Mouse (Mus musculus) MEL (cell line): ENCODE data around the gene Plxnd1. TPM values are rescaled to one million over a fixed set of nuclear protein-coding genes. Genes with fewer than 3 reads are reported as not detected.
A peak's percentile ranks its signal among the peaks of the same experiment; 100 is the strongest.

Experiments used
- DNase-seq: peaks from one replicate; pipeline ENCODE4 v3.0.0; 2011; ENCODE audit warnings: low read depth, low spot score
- H3K27ac ChIP-seq: 2 replicates; pipeline ENCODE4 v1.5.1; 2012; ENCODE audit warnings: low read depth, mild to moderate bottlenecking, control low read depth, low read length, moderate library complexity; ENCODE audit not compliant: control insufficient read depth
- H3K27me3 ChIP-seq, 2 experiments: fragments of 150-350 bp in 1 of 2; sonication (generic) in 1 of 2; 2 replicates each; pipeline ENCODE4 v1.6.1; 2012; ENCODE audit warnings: low read length in 2 of 2, mild to moderate bottlenecking in 2 of 2, improper control_type of control experiment in 1 of 2, moderate library complexity in 1 of 2; ENCODE audit not compliant: insufficient read depth in 2 of 2, control insufficient read depth in 1 of 2
- H3K36me3 ChIP-seq, 2 experiments: 2 replicates each; pipeline ENCODE4 v1.6.1; 2012 to 2014; ENCODE audit warnings: low read length in 2 of 2, improper control_type of control experiment in 1 of 2, inconsistent platforms in 1 of 2, mild to moderate bottlenecking in 1 of 2; ENCODE audit not compliant: insufficient read depth in 2 of 2, control insufficient read depth in 1 of 2
- H3K4me1 ChIP-seq, 2 experiments: fragments of 150-350 bp in 1 of 2; sonication (generic) in 1 of 2; 2 replicates each; pipeline ENCODE4 v1.6.1; 2012; ENCODE audit warnings: low read length in 2 of 2, improper control_type of control experiment in 1 of 2, mild to moderate bottlenecking in 1 of 2; ENCODE audit not compliant: insufficient read depth in 2 of 2, control insufficient read depth in 1 of 2
- H3K4me3 ChIP-seq, 2 experiments: fragments of 150-350 bp in 1 of 2; sonication (generic) in 1 of 2; 2 replicates each; pipeline ENCODE4 v1.5.1; 2012; ENCODE audit warnings: low read depth in 2 of 2, low read length in 2 of 2, mild to moderate bottlenecking in 2 of 2, moderate library complexity in 2 of 2, control low read depth in 1 of 2, improper control_type of control experiment in 1 of 2; ENCODE audit not compliant: control insufficient read depth in 1 of 2, insufficient read depth in 1 of 2
- H3K79me2 ChIP-seq: 2 replicates; pipeline ENCODE4 v1.6.1; 2012; ENCODE audit warnings: mild to moderate bottlenecking, low read length, moderate library complexity; ENCODE audit not compliant: control insufficient read depth, poor library complexity, insufficient read depth
- H3K9ac ChIP-seq: 2 replicates; pipeline ENCODE4 v1.6.1; 2012; ENCODE audit warnings: low read depth, mild to moderate bottlenecking, control low read depth, low read length, moderate library complexity; ENCODE audit not compliant: control insufficient read depth, poor library complexity, severe bottlenecking
- H3K9me3 ChIP-seq: fragments of 150-350 bp; sonication (generic); replicated peaks from 2 replicates; pipeline ENCODE4 v1.6.1; 2012; ENCODE audit warnings: mild to moderate bottlenecking, low read length, improper control_type of control experiment, moderate library complexity; ENCODE audit not compliant: insufficient read depth
- BHLHE40 ChIP-seq: IDR thresholded peaks from 2 replicates; pipeline ENCODE4 v1.6.1; 2012; ENCODE audit warnings: low read depth, mild to moderate bottlenecking, inconsistent platforms, low read length, improper control_type of control experiment, borderline replicate concordance
- CTCF ChIP-seq, 3 experiments: IDR thresholded peaks in 2 of 3; conservative IDR thresholded peaks in 1 of 3; 2 replicates each; pipeline ENCODE4 v1.5.1; 2011 to 2012; ENCODE audit warnings: low read length in 3 of 3, low read depth in 2 of 3, mild to moderate bottlenecking in 2 of 3, improper control_type of control experiment in 1 of 3, inconsistent platforms in 1 of 3, mixed read lengths in 1 of 3, moderate library complexity in 1 of 3; ENCODE audit not compliant: control insufficient read depth in 1 of 3, insufficient read depth in 1 of 3, poor library complexity in 1 of 3, severe bottlenecking in 1 of 3
- E2F4 ChIP-seq: IDR thresholded peaks from 2 replicates; pipeline ENCODE4 v1.6.1; 2011; ENCODE audit warnings: low read depth, low read length, improper control_type of control experiment, borderline replicate concordance
- ELF1 ChIP-seq: IDR thresholded peaks from 2 replicates; pipeline ENCODE4 v1.6.1; 2014; ENCODE audit warnings: low read depth, mild to moderate bottlenecking, inconsistent platforms, low read length, improper control_type of control experiment, moderate library complexity
- GABPA ChIP-seq: IDR thresholded peaks from 2 replicates; pipeline ENCODE4 v1.6.1; 2012; ENCODE audit warnings: low read depth, mild to moderate bottlenecking, inconsistent platforms, low read length, improper control_type of control experiment, moderate library complexity
- GATA1 ChIP-seq: IDR thresholded peaks from 2 replicates; pipeline ENCODE4 v1.6.1; 2011; ENCODE audit warnings: low read depth, low read length, improper control_type of control experiment
- MAFK ChIP-seq: IDR thresholded peaks from 2 replicates; pipeline ENCODE4 v1.6.1; 2011; ENCODE audit warnings: low read depth, mild to moderate bottlenecking, low read length, improper control_type of control experiment, borderline replicate concordance
- MAX ChIP-seq: IDR thresholded peaks from 2 replicates; pipeline ENCODE4 v1.6.1; 2011; ENCODE audit warnings: low read length, improper control_type of control experiment
- MAZ ChIP-seq: IDR thresholded peaks from 2 replicates; pipeline ENCODE4 v1.6.1; 2012; ENCODE audit warnings: low read depth, mild to moderate bottlenecking, inconsistent platforms, low read length, improper control_type of control experiment
- MEF2A ChIP-seq: IDR thresholded peaks from 2 replicates; pipeline ENCODE4 v1.6.1; 2014; ENCODE audit warnings: low read depth, mild to moderate bottlenecking, inconsistent platforms, low read length, improper control_type of control experiment; ENCODE audit not compliant: poor library complexity, insufficient replicate concordance, severe bottlenecking; ENCODE audit errors: extremely low read depth
- MYB ChIP-seq: IDR thresholded peaks from 2 replicates; pipeline ENCODE4 v1.6.1; 2011; ENCODE audit warnings: mild to moderate bottlenecking, low read depth, low read length, improper control_type of control experiment
- MYC ChIP-seq: IDR thresholded peaks from 2 replicates; pipeline ENCODE4 v1.6.1; 2011; ENCODE audit warnings: low read depth, mild to moderate bottlenecking, low read length, improper control_type of control experiment, moderate library complexity
- NELFE ChIP-seq: IDR thresholded peaks from 2 replicates; pipeline ENCODE4 v1.6.1; 2011; ENCODE audit warnings: low read depth, low read length, improper control_type of control experiment
- NRF1 ChIP-seq: IDR thresholded peaks from 2 replicates; pipeline ENCODE4 v1.6.1; 2014; ENCODE audit warnings: low read depth, mild to moderate bottlenecking, inconsistent platforms, low read length, improper control_type of control experiment, moderate library complexity; ENCODE audit not compliant: poor library complexity, insufficient read depth, severe bottlenecking
- POLR2A ChIP-seq, 2 experiments: IDR thresholded peaks; 2 replicates each; pipeline ENCODE4 v1.6.1; 2011 to 2012; ENCODE audit warnings: low read length in 2 of 2, mild to moderate bottlenecking in 2 of 2, control low read depth in 1 of 2, improper control_type of control experiment in 1 of 2, low read depth in 1 of 2, moderate library complexity in 1 of 2; ENCODE audit not compliant: control insufficient read depth in 1 of 2, insufficient read depth in 1 of 2, poor library complexity in 1 of 2
- POLR2AphosphoS5 ChIP-seq: IDR thresholded peaks from 2 replicates; pipeline ENCODE4 v1.6.1; 2012; ENCODE audit warnings: low read depth, borderline replicate concordance, mild to moderate bottlenecking, inconsistent platforms, low read length, moderate library complexity, mixed read lengths
- SMC3 ChIP-seq: IDR thresholded peaks from 2 replicates; pipeline ENCODE4 v1.6.1; 2011; ENCODE audit warnings: low read depth, low read length, improper control_type of control experiment
- TBP ChIP-seq: IDR thresholded peaks from 2 replicates; pipeline ENCODE4 v1.8.0; 2011; ENCODE audit warnings: low read depth, low read length, improper control_type of control experiment
- UBTF ChIP-seq: IDR thresholded peaks from 2 replicates; pipeline ENCODE4 v1.6.1; 2012; ENCODE audit warnings: low read depth, mild to moderate bottlenecking, inconsistent platforms, low read length, improper control_type of control experiment, moderate library complexity, borderline replicate concordance; ENCODE audit not compliant: insufficient read depth
- ZMIZ1 ChIP-seq: IDR thresholded peaks from 2 replicates; pipeline ENCODE4 v1.6.1; 2012; ENCODE audit warnings: low read depth, mild to moderate bottlenecking, inconsistent platforms, low read length, improper control_type of control experiment, moderate library complexity
- polyA plus RNA-seq, 2 experiments: library from polyadenylated mRNA; stranded (reverse) in 1 of 2; unstranded in 1 of 2; fragments of >175 nt in 1 of 2; fragments of >200 nt in 1 of 2; gene quantifications; 2 replicates each; pipeline versions ENCODE4 v1.2.1 to v1.2.4; 2012; ENCODE audit warnings: low replicate concordance in 2 of 2, low read depth in 1 of 2; ENCODE audit not compliant: insufficient read length in 2 of 2, insufficient read depth in 1 of 2, missing spikeins in 1 of 2
- total RNA-seq: library from RNA; depleted of rRNA; stranded (reverse); fragments of 300-350 nt; gene quantifications from 2 replicates; pipeline ENCODE4 v1.2.3, GENCODE M21; 2012

Plxnd1 gene
- total and polyA plus RNA-seq, 3 experiments, result 4.8 to 19.2 TPM; not detected in 1

DNA sequence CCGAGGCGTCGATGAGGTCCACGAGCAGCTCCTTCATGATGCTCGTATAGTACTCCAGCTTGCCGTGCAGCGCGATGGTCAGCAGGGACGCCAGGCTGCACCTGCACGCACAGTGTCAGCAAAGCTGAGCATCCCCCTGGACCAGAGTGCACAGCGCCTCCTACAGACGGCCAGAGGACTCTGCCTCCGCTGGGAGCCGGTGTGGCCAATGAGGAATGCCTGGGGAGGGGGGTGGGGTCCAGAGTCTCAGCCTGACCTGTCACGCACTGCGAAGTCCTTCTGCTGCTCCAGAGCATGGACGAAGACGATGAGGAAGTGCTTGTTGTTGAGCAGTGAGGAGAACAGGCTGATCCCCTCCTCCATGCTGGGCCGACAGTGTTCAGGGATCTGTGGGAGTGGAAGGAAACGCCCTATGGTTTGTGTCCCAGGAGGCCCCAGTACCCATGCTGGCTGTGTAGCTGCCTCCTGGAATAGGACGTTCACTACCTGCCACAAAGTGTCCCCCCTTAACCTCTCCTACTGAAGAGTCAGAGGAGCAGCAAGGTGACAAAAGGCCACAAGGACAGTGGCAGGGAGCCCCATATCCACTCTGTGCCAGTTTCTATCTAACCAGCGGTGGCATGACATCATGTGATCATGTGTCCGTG is 32.2 kb downstream of the Plxnd1 start:
- Histone ChIP-seq H3K4me3 (no peak overlapping the region), H3K79me2 (no peaks in the 10 kb centered on the region), H3K4me1 (no peaks in the 10 kb centered on the region), H3K36me3 (no peaks in the 10 kb centered on the region), H3K9me3 (no peaks in the 10 kb centered on the region), H3K27ac (no peak overlapping the region), H3K9ac (no peak overlapping the region), H3K27me3 (no peaks in the 10 kb centered on the region)
- no peak for DNase-seq
- TF ChIP-seq MAFK (no peak), CTCF (IDR thresholded peaks at IDR 0.05 in 2 of 3, conservative IDR thresholded peaks at IDR 0.05 in 1 of 3; ENCODE audit: control insufficient read depth in 1 of 3, insufficient read depth in 1 of 3, low read depth in 2 of 3, low read length in 3 of 3, poor library complexity in 1 of 3, severe bottlenecking in 1 of 3) (peak; percentile 30 to 69 (median 40))

DNA sequence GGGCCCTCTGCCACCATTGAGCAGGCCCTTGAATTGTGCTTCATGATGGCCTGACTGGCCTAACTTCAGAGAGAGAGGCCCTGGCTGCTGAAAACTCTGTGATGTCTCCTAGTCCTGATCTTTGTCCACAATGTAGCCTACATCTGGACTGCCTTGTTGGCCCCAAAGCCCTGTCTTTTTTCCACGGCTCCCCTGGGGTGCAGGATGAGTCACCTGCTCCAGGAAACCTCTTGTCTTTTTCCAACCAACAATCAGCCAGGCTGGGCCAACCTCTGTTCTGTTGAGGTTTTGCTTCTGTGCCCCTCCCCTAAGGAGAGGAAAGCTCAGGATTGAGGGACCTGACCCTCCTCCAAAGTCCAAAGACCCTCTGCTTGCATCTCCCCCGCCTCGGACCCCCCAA is 33.1 kb downstream of the Plxnd1 start:
- TF ChIP-seq MYC, result no peak
- no peak for TF ChIP-seq MAZ
- TF ChIP-seq POLR2AphosphoS5, result no peak
- no peak for TF ChIP-seq SMC3
- TF ChIP-seq BHLHE40, result no peak
- TF ChIP-seq MYB, result no peak
- TF ChIP-seq ZMIZ1, result no peak
- no peak for TF ChIP-seq GATA1
- no peak for TF ChIP-seq MEF2A
- no peak for TF ChIP-seq NELFE
- TF ChIP-seq MAFK, result no peak
- TF ChIP-seq NRF1, result no peak
- TF ChIP-seq UBTF, result no peak
- no peak for TF ChIP-seq CTCF (IDR thresholded peaks at IDR 0.05 in 2 of 3, conservative IDR thresholded peaks at IDR 0.05 in 1 of 3; ENCODE audit: control insufficient read depth in 1 of 3, insufficient read depth in 1 of 3, low read depth in 2 of 3, low read length in 3 of 3, poor library complexity in 1 of 3, severe bottlenecking in 1 of 3)
- no peak for TF ChIP-seq TBP
- no peak for TF ChIP-seq ELF1
- no peak for TF ChIP-seq MAX
- no peak for TF ChIP-seq E2F4
- TF ChIP-seq GABPA, result no peak
- no peak for TF ChIP-seq POLR2A (IDR thresholded peaks at IDR 0.05; ENCODE audit: control insufficient read depth in 1 of 2, insufficient read depth in 1 of 2, low read depth in 1 of 2, low read length in 2 of 2, poor library complexity in 1 of 2)
- TF ChIP-seq, all 39 proteins: peak for 0
- Histone ChIP-seq H3K27me3 (no peaks in the 10 kb centered on the region), H3K9me3 (no peaks in the 10 kb centered on the region), H3K27ac (no peak overlapping the region), H3K4me3 (no peak overlapping the region), H3K4me1 (no peaks in the 10 kb centered on the region), H3K36me3 (no peaks in the 10 kb centered on the region), H3K79me2 (no peaks in the 10 kb centered on the region), H3K9ac (no peak overlapping the region)
- no peak for DNase-seq
